Mouse (Mus musculus): ENCODE measurements around the gene Cgref1.

DNA sequence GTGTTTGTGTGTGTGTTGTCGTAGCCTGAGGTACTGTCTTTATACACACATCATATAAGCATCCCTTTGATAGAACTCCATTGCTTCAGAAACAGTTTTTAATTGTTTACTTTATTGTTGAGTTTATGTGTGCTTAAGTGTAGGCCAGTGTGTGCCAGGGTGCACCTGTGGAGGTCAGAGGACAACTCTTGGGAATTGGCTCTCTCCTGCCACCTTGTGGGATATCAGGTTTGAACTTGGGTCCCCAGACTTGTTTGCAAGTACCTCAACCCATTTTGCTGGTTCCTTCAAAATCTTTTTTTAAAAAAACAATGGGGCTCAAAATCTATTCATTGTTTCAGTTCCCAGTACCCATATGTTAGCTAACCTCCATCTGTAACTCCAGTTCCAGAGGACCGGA is 2.4 kb downstream of the Cgref1 start:
- TF ChIP-seq CTCF (IDR thresholded peaks at IDR 0.05; ENCODE audit: low read depth, low read length), result no peak
- TF ChIP-seq POLR2A (IDR thresholded peaks at IDR 0.05; ENCODE audit: borderline replicate concordance, low read depth, low read length), result no peak
